Mouse (Mus musculus) hindbrain, embryonic 16.5 days (tissue): ENCODE measurements around the gene Car11. TPM values are rescaled to one million over a fixed set of nuclear protein-coding genes. Genes with fewer than 3 reads are reported as not detected.

Experiments
- ATAC-seq: fragments of 200-750 bp; cut with Nextera tagmentation; 2 replicates; pipeline ENCODE4 v1.8.0; 2017; ENCODE audit warnings: moderate TSS enrichment, moderate library complexity
- H3K27ac ChIP-seq: fragments of 300-500 bp; sonication (generic); 2 replicates; pipeline ENCODE4 v1.5.1; 2014; ENCODE audit warnings: low read depth, mild to moderate bottlenecking, control low read depth, low read length, moderate library complexity
- H3K27me3 ChIP-seq: fragments of 300-500 bp; sonication (generic); replicated peaks from 2 replicates; pipeline ENCODE4 v1.6.1; 2014; ENCODE audit warnings: low read length; ENCODE audit not compliant: control insufficient read depth, insufficient read depth
- H3K36me3 ChIP-seq: fragments of 300-500 bp; sonication (generic); 2 replicates; pipeline ENCODE4 v1.6.1; 2014; ENCODE audit warnings: mild to moderate bottlenecking, low read length, moderate library complexity, mixed read lengths; ENCODE audit not compliant: control insufficient read depth, insufficient read depth
- H3K4me1 ChIP-seq: fragments of 300-500 bp; sonication (generic); 2 replicates; pipeline ENCODE4 v1.6.1; 2014; ENCODE audit warnings: low read depth, low read length; ENCODE audit not compliant: control insufficient read depth, insufficient read depth
- H3K4me2 ChIP-seq: fragments of 300-500 bp; sonication (generic); 2 replicates; pipeline ENCODE4 v1.6.1; 2014; ENCODE audit warnings: mild to moderate bottlenecking, low read length, control low read depth, moderate library complexity
- H3K4me3 ChIP-seq: fragments of 300-500 bp; sonication (generic); 2 replicates; pipeline ENCODE4 v1.5.1; 2014; ENCODE audit warnings: mild to moderate bottlenecking, low read length, control low read depth, moderate library complexity
- H3K9ac ChIP-seq: fragments of 300-500 bp; sonication (generic); 2 replicates; pipeline ENCODE4 v1.6.1; 2014; ENCODE audit warnings: low read depth, mild to moderate bottlenecking, control low read depth, low read length, moderate library complexity
- H3K9me3 ChIP-seq: fragments of 300-500 bp; sonication (generic); 2 replicates; pipeline ENCODE4 v1.6.1; 2014; ENCODE audit warnings: mild to moderate bottlenecking, low read length, moderate library complexity; ENCODE audit not compliant: control insufficient read depth
- WGBS: fragments of 180-500 bp; shearing (Covaris S2); extraction: QIAGEN DNeasy Blood & Tissue Kit; methylation state at CpG from one replicate; pipeline ENCODE4 v1.1.7; 2014; 5-methylcytosine and 5-hydroxymethylcytosine counted together
- polyA plus RNA-seq: library from polyadenylated mRNA; unstranded; fragments of >200 nt; fragmentation: Nextera tagmentation; extraction: Ambion mirVana; gene quantifications from 2 replicates; pipeline ENCODE4 v1.2.1, GENCODE M21; 2015

Gene Car11
- polyA plus RNA-seq, 1 experiment from 2014 or later, result 68.2 TPM

DNA sequence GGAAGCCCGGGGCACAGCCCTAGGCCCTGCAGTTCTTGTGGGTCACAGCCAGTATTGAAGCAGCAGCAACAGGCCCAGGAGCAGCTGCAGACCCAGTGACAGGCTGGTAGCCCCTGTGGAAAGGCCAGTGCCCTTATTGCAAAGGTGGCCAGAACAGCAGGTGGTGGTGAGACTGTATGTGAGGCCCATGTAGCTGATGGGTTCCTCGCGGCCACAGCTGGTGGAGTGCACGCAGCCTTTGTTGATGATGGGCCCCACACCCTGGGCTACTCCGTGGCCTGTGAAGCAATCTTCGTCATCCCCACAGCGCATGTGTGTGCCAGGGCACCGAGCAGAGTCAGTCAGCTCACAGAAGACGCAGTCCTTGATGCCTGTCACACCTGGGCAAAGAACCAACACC, 25.5 kb downstream of the Car11 start:
- WGBS, result 94% methylated on average over 9 of the region's 9 CpGs
- Histone ChIP-seq H3K36me3 (peaks cover 23% of the 10 kb centered on the region), H3K9ac (no peak overlapping the region), H3K27me3 (no peaks in the 10 kb centered on the region), H3K4me3 (no peak overlapping the region), H3K4me1 (no peaks in the 10 kb centered on the region), H3K9me3 (no peaks in the 10 kb centered on the region), H3K27ac (no peak overlapping the region), H3K4me2 (no peak overlapping the region)
- no peak for ATAC-seq

DNA sequence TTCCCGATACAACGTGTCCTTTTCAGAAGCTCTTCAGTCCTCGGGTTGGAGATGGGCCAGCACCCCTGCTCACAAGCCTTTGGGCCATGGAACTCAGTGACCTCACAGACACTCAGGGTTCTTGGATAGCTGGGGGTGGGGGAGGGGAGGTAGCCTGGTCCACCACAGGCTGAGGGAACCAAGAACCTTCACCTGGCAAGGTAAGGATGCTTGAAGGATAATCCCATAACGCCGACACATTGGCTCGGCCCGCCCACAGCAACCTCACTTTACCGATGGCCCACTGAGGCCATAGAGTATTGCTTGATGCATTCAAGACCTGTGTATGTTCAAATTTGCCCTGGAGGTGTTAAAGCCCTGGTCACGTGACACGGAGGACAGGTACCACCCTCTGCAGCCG, 26.1 kb downstream of the Car11 start, which contains the start of gene Spaca4:
Spaca4 (minus strand) TSS at position 101 of the 400 bp plus-strand sequence.
- Histone ChIP-seq H3K4me1 (no peaks in the 10 kb centered on the region), H3K27ac (no peak within 1 kb of the TSS), H3K9me3 (no peaks in the 10 kb centered on the region), H3K4me2 (no peak within 1 kb of the TSS), H3K36me3 (peaks cover 17% of the 10 kb centered on the region), H3K4me3 (no peak within 1 kb of the TSS), H3K9ac (no peak within 1 kb of the TSS), H3K27me3 (no peaks in the 10 kb centered on the region)
- 91% methylated on average over 11 of the region's 11 CpGs for WGBS
- no peak for ATAC-seq

- no peak overlapping the region for H3K9ac ChIP-seq
- H3K4me3 ChIP-seq, result no peak overlapping the region
- ATAC-seq, result no peak
- H3K4me2 ChIP-seq, result no peak overlapping the region
- H3K36me3 ChIP-seq, result peaks cover 14% of the 10 kb centered on the region
- 94% methylated on average over 10 of the region's 10 CpGs for WGBS
- H3K27ac ChIP-seq, result no peak overlapping the region
- H3K27me3 ChIP-seq, result no peaks in the 10 kb centered on the region
- no peaks in the 10 kb centered on the region for H3K4me1 ChIP-seq
- no peaks in the 10 kb centered on the region for H3K9me3 ChIP-seq
Measured at GRCm38 (mm10) chr7:45726419-45726818, 26.8 kb downstream of the Car11 start.

DNA sequence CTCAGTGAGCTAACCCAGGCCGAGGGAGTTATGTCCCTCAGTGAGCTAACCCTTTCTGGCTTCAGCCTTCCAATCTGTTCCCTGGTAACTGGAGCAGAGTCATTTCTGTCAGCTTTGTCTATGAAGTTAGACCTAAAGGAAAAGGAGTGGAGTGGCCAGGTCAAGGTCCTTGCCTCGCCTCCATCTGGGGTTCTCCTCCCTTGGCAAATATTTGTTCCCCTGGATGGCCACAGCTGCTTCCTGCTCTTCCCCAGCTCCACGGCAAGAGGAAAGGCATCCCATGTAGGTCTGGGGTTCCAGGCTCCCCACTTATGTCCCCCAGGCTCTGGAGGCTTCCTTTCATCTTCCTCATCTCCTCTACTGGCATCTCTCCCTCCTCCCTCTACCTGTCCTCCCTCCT, 28.0 kb downstream of the Car11 start:
- Histone ChIP-seq H3K27ac (no peak overlapping the region), H3K9ac (no peak overlapping the region), H3K4me3 (no peak overlapping the region), H3K4me1 (no peaks in the 10 kb centered on the region), H3K4me2 (no peak overlapping the region), H3K27me3 (no peaks in the 10 kb centered on the region), H3K36me3 (peaks cover 12% of the 10 kb centered on the region), H3K9me3 (no peaks in the 10 kb centered on the region)
- 90% methylated on average over 3 of the region's 3 CpGs for WGBS
- ATAC-seq, result no peak

DNA sequence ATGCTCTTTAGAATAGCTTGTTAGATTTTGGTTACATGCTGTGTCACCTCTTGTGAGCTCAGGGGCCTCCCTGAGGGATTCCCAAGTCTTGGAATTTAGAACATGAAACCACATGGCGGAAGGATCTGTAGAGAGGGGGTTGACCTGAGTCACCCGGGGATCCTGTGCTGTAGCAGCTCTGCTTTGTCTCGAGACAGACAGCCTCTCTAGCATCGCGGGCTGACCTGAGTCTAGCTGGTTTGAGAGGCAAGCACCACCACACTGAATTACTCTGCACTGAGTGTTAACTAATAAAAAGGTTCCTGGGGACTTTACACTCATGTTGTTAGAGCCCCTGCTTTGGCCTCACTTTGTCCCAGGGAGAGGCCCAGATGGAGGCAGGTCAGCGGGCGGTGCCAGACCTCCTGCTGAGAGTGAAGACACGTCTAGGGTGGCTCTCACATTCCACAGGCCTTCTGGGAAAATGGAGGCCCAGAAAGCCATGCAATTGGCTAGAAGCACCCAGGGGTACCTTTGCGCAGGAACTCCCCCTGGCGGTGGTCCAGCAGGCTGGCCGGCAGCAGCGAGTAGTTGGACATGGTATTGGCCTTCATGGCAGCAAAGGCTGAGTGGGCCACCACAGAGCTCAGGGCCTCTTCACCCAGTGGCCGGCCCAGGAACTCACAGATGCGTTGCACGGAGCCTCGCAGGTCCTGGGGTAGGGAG, 31.2 kb downstream of the Car11 start:
- WGBS, result 17% methylated on average over 16 of the region's 16 CpGs
- Histone ChIP-seq H3K4me1 (no peaks in the 10 kb centered on the region), H3K36me3 (0 out of 2 replicates have a peak, but pooled peaks cover 2% of the 10 kb centered on the region), H3K9ac (no peak overlapping the region), H3K27me3 (no peaks in the 10 kb centered on the region), H3K4me2 (no peak overlapping the region), H3K27ac (no peak overlapping the region), H3K4me3 (no peak overlapping the region), H3K9me3 (no peaks in the 10 kb centered on the region)
- ATAC-seq, result no peak

DNA sequence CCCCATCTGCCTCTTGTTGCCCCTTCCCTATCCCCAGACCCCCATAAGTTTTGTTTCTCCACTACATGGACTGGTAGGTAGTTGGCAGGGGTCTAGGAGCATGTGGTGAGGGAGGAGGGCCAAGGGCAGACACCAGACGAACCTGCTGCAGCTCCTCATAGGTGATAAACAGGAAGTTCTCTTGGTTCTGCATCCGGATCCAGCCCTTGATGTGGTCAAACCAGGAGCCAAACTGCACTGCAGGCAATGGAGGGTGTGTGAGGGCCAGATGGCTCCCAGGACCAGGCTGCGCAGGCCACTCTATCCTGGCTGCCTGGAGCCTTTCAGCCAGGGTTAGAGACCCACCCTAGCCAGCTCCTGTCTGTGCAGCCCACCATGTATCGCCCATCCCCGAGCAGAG, 33.8 kb downstream of the Car11 start:
- H3K9ac ChIP-seq, result no peak overlapping the region
- H3K27me3 ChIP-seq, result no peaks in the 10 kb centered on the region
- no peak overlapping the region for H3K27ac ChIP-seq
- H3K4me3 ChIP-seq, result no peak overlapping the region
- no peaks in the 10 kb centered on the region for H3K36me3 ChIP-seq
- WGBS, result 87% methylated on average over 5 of the region's 5 CpGs
- ATAC-seq, result no peak
- H3K4me2 ChIP-seq, result no peak overlapping the region
- H3K9me3 ChIP-seq, result no peaks in the 10 kb centered on the region
- no peaks in the 10 kb centered on the region for H3K4me1 ChIP-seq

- Histone ChIP-seq H3K36me3 (no peaks in the 10 kb centered on the region), H3K4me1 (no peaks in the 10 kb centered on the region), H3K9ac (no peak overlapping the region), H3K27me3 (no peaks in the 10 kb centered on the region), H3K4me2 (no peak overlapping the region), H3K9me3 (no peaks in the 10 kb centered on the region), H3K4me3 (no peak overlapping the region), H3K27ac (no peak overlapping the region)
- WGBS, result 8% methylated on average over 9 of the region's 9 CpGs
- ATAC-seq, result peak; percentile 92
Measured at GRCm38 (mm10) chr7:45739162-45739763, 39.6 kb downstream of the Car11 start.

DNA sequence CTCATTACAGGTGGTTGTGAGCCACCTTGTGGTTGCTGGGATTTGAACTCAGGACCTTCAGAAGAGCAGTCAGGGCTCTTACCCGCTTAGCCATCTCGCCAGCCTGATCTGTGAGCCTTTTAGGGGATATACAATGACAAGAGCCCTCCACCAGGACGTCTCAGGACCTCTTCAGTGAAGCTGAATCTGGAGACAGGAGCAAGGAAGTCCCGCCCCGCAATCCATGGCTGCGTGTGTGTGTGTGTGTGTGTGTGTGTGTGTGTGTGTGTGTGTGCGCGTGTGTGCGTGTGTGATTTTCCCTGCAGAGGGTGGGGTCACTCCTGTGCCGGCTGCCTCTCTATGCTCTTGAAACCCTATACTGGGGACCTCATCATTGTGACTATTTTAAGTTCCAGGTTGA, 40.2 kb downstream of the Car11 start:
- H3K36me3 ChIP-seq, result no peaks in the 10 kb centered on the region
- no peak for ATAC-seq
- H3K4me1 ChIP-seq, result no peaks in the 10 kb centered on the region
- H3K27me3 ChIP-seq, result no peaks in the 10 kb centered on the region
- H3K27ac ChIP-seq, result no peak overlapping the region
- H3K4me2 ChIP-seq, result no peak overlapping the region
- H3K9me3 ChIP-seq, result no peaks in the 10 kb centered on the region
- no peak overlapping the region for H3K4me3 ChIP-seq
- WGBS, result 71% methylated on average over 10 of the region's 10 CpGs
- H3K9ac ChIP-seq, result no peak overlapping the region

GRCm38 (mm10) chr7:45741308-45741707, 41.7 kb downstream of the Car11 start:
- Histone ChIP-seq H3K27ac (no peak overlapping the region), H3K36me3 (no peaks in the 10 kb centered on the region), H3K9ac (no peak overlapping the region), H3K4me2 (no peak overlapping the region), H3K4me1 (no peaks in the 10 kb centered on the region), H3K9me3 (no peaks in the 10 kb centered on the region), H3K4me3 (no peak overlapping the region), H3K27me3 (no peaks in the 10 kb centered on the region)
- ATAC-seq, result no peak
- 87% methylated on average over 12 of the region's 12 CpGs for WGBS
